Mouse (Mus musculus) adrenal gland, adult 8-10 months (tissue): ENCODE results near the gene Decr2. TPM values are rescaled to one million over a fixed set of nuclear protein-coding genes. Genes with fewer than 3 reads are reported as not detected.
"Not testable (repeated sequence)": the region's sequence is repeated elsewhere in the genome, so short reads cannot be mapped to it uniquely, and the experiment has no call there.

Experiments used
- DNase-seq: peaks from one replicate; pipeline ENCODE4 v3.0.0; 2022
- total RNA-seq, 4 experiments: library from RNA; stranded (reverse); gene quantifications; 2 replicates each; pipeline ENCODE4 v1.2.4; 2022

Decr2 gene
- total RNA-seq, 4 experiments from 2014 or later = 23.0 to 26.8 (median 24.2) TPM

GRCm38 (mm10) chr17:26113181-26113948 lies 23.2 kb upstream of the Decr2 start, which contains the start of gene Tmem8:
TSS of gene Tmem8 (plus strand) at chr17:26113299.
- peak; percentile 51 for DNase-seq

DNA sequence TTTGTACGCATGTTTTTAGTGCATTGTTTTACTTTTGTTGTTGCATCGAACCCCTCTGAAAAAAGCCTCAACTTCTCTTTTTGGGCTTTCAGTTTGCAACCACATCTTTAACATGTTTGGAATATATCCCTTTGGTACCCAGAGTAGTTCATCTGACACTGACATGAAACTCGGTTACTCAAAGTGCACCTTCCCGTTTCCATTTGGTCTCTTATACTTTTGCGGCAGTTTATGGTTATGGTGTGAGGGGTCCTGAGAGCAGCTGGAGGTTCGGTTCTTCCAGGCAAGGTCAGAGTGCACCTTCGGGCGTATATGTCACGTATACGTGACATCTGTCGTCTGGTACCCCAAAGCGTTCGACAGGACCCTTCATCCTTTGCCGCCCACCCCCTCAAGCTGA lies 22.6 kb upstream of the Decr2 start:
- no peak for DNase-seq

GRCm38 (mm10) chr17:26111722-26112121 lies 21.6 kb upstream of the Decr2 start:
- DNase-seq = no peak

DNA sequence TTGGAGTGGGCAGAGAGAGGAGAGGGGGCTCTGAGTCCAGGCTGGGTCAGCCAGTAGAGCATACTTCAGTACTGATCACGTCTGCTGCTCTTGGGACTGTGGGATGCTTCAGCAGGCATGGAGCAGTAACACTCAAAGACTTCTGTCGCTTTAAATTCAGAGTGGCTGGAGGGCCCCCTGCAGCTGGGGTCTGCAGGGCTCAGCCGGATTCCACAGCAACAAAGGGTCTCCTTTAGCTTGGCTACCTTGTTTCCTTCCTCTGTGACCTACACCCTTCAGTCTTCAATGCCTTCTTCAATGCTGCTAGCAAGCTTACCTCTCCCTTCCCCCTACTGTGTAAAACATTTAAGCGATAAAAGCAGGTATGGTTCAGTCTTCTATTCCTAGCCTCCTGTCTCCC lies 20.9 kb upstream of the Decr2 start:
- no peak for DNase-seq

DNA sequence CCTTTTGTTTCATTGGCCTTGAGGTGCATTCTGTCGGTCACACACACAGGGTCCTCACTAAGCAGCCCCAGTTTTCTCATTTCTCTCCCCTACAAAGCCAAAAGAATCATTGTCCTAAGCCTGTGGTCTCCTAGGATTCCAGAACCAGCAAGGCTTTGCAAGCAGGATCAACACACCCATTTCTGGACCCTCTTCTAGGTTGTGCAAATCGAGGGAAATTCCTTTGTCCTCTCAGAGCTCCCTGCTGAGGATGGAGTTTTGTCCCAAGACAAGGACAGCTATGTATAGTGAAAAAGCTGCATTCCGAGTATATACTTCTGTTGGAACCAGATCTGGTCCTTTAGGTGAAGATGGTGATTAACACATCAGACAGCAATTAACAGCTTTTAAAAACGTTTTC lies 20.0 kb upstream of the Decr2 start:
- DNase-seq = no peak

DNA sequence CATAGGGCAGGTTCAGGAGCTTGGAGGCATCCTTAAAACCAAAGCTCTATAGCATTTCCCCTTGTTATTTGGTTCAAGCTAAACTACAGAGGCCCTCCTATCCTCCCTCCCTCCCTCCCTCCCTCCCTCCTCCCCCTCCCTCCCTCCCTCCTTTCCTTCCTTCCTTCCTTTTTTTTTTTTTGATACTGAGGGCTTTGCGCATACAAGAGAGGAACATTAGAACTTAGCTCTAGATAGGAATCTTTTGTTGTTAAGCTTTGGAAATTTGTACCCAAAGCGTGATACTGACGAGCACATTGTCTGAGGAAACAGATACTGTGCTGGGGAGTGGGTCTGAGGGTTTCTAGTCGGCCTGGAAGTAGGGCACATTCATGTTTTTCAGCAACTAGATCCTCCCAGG lies 15.5 kb upstream of the Decr2 start:
- no peak for DNase-seq

DNA sequence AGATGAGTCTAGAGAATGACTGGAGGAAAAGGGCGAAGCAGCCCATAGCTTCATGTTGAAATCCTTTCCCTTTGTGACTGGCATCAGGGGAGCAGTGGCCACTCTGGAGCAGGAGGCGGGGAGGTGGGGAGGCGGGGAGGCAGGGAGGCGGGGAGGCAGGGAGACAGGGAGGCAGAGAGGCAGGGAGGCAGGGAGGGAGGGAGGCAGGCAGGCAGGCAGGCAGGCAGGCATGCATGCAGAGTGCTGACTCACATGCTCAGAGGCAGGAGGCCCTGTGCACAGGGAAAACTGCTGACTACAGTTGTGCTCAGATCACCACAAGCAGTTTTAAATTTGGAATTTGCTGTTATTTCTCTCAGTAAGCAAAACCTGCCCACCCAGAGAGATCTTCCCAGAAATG lies 11.3 kb upstream of the Decr2 start:
- no peak for DNase-seq

GRCm38 (mm10) chr17:26100166-26100565 lies 10.0 kb upstream of the Decr2 start:
- no peak for DNase-seq

- DNase-seq = not testable (repeated sequence)
Observed at GRCm38 (mm10) chr17:26099316-26099715, 9.2 kb upstream of the Decr2 start.

GRCm38 (mm10) chr17:26098461-26098860 lies 8.3 kb upstream of the Decr2 start:
- no peak for DNase-seq

- peak; percentile 28 for DNase-seq
Observed at GRCm38 (mm10) chr17:26095121-26095740, 5.1 kb upstream of the Decr2 start, which contains the start of gene Nme4. TSS of gene Nme4 (minus strand) at chr17:26095602.

DNA sequence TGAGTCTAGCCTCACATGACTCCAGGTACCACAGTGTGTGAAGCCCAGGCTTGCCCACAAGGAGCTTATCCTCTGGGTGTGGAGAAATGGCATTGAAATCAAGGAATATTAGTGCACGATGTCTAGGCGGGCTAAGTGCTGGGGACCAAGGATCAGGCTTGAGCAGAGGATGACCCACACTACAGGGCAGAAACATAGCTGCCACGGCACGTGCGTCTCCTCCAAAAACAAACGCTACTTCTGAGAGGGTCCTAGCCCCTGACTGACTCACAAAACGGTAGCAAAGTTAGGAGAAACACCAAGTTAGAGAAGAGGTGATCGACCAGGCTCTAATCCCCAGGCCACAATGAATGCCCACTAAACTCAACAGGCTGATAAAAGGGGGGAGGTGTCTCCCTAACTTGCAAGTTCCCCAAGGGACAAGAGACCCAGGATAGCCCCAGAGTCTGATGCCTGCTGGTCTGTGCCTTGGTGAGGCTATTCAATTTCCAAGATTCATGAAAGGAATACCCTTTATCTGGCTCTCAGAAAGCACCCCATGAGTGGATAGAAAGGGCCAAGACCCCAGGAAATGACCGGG lies 4.5 kb upstream of the Decr2 start:
- DNase-seq = no peak

DNA sequence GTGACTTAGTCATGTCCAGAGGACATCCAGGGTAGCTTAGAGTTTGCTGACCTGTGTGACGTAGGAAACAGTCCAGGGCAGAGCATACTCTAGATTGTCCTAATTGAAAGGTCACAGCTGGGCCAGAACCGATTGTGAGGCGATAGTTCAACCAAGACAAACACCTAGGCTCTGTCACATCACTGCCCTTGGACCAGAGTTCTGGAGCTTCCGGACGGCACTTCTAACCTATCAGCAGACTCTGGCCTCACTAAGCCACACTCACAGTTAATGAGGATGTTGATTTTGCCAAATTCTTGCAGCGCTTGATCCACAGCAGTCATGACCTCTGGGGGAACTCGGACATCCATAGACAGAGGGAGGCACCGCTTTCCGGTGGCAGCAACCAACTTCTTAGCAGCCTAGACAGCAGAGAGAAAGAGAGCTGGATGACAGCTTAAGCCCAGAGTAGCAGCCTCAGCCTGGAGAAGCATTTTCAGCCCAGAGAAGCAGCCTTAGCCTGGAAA lies 3.0 kb downstream of the Decr2 start:
- no peak for DNase-seq

DNA sequence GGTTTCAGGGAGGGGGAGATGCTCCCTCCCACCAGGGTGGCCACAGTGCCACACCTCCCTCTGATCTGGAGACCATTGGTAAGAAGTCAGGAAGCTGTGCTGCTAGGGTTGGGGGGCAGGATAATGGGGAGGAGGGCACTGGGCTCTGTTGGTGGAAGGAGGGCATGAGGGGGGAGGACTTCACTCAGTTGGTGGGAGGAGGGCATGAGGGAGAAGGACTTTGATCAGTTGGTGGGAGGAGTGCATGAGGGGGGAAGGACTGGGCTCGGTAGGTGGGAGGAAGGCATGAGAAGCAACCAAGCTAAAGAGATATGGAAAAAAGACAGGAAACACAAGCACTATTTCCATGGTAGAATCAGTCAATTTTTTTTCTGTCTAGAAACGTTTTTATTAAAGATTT lies 9.3 kb downstream of the Decr2 start:
- DNase-seq = no peak

DNA sequence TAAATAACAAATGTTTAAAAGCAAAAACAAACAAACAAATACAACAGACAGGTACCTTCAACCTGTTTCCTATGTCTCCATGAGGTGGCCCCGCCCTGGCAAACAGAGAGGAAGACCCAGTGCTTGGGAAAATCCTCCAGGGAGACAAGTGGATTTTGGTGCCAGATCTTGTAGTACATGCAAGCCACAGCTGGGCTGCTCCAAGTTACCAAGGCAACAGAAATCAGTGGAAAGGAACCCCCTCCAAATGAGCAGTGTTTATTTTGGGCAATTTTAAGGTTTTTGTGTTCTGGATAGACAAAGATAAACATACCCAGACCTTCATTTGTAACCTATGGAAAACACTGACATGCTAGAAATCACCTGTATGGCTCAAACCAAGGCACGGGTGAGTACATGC lies 11.3 kb downstream of the Decr2 start:
- no peak for DNase-seq

GRCm38 (mm10) chr17:26075246-26075645 lies 14.9 kb downstream of the Decr2 start:
- DNase-seq = no peak

DNA sequence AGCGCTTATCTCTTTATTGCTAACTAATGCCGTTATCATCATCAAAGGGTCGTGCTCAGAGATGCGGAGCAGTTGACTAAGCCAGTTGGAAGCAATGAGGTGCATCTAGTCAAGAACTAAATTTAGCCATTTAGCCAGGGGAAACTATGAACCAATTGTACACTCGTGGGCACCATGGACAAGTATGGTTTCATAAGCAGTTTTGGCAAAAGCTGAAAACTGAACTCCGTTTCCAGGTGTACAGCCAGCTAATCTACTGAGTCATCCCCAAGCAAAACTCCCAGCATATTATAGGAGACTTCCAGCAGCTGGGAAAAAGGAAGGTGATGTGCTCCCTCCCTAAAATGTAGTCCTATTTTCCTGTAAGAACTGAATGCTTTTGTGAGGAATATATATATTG lies 20.0 kb downstream of the Decr2 start:
- no peak for DNase-seq

- peak; percentile 57 for DNase-seq
Observed at GRCm38 (mm10) chr17:26068831-26069739, 21.1 kb downstream of the Decr2 start, which contains the start of gene Rab11fip3. TSS of gene Rab11fip3 (minus strand) at chr17:26069555.

DNA sequence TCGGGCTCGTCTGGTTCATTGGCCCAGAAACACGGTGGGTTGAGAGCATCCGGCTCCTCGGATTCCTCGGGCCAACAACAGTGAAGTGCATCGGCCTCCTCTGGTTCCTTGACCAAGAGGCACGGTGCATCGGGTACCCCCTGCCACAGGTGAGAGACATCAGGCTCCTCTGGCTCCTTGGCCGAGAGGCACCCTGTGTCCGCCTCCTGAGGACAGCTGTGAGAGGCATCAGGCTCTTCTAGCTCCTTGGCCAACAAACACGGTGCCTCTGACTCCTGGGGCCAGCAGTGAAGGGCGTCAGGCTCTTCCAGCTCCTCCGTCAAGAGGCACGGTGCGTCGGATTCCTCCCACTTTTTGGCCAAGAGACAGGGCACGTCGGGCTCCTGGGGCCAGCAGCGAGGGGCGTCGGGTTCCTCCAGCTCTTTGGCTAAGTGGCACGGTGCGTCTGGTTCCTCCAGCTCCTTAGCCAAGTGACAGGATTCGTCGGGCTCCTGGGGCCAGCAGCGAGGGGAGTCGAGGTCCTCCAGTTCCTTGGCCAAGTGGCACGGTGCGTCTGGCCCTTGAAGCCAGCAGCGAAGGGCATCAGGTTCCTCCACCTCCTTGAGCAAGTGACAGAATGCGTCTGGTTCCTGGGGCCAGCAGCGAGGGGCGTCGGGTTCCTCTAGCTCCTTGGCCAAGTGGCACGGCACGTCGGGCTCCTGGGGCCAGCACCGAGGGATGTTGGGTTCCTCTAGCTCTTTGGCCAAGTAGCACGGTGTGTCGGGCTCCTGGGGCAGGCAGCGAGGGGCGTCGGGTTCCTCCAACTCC lies 21.9 kb downstream of the Decr2 start:
- no peak for DNase-seq

GRCm38 (mm10) chr17:26066488-26067020 lies 23.6 kb downstream of the Decr2 start:
- DNase-seq = no peak

GRCm38 (mm10) chr17:26064916-26065315 lies 25.2 kb downstream of the Decr2 start:
- DNase-seq = no peak
